Mouse (Mus musculus) midbrain, postnatal 0 days (tissue): ENCODE data around the gene Sipa1l1. TPM values are rescaled to one million over a fixed set of nuclear protein-coding genes. Genes with fewer than 3 reads are reported as not detected.

Experiments used
- ATAC-seq: fragments of 200-750 bp; cut with Nextera tagmentation; 2 replicates; pipeline ENCODE4 v1.8.0; 2017; ENCODE audit warnings: moderate number of reproducible peaks, mild to moderate bottlenecking, moderate TSS enrichment, moderate library complexity; ENCODE audit not compliant: low FRiP score
- DNase-seq: peaks from one replicate; pipeline ENCODE4 v3.0.0-alpha.2; 2015; ENCODE audit warnings: low spot score
- H3K27ac ChIP-seq: fragments of 300-500 bp; sonication (generic); 2 replicates; pipeline ENCODE4 v1.5.1; 2014; ENCODE audit warnings: low read depth, mild to moderate bottlenecking, low read length, mixed read lengths
- H3K27me3 ChIP-seq: fragments of 300-500 bp; sonication (generic); 2 replicates; pipeline ENCODE4 v1.6.1; 2014; ENCODE audit warnings: low read length, control low read depth, mixed read lengths; ENCODE audit not compliant: insufficient read depth
- H3K36me3 ChIP-seq: fragments of 300-500 bp; sonication (generic); 2 replicates; pipeline ENCODE4 v1.6.1; 2014; ENCODE audit warnings: low read length, control low read depth, mixed read lengths; ENCODE audit not compliant: insufficient read depth
- H3K4me1 ChIP-seq: fragments of 300-500 bp; sonication (generic); 2 replicates; pipeline ENCODE4 v1.6.1; 2014; ENCODE audit warnings: mild to moderate bottlenecking, control low read depth, antibody characterized with exemption, low read length, mixed read lengths; ENCODE audit not compliant: insufficient read depth
- H3K4me2 ChIP-seq: fragments of 300-500 bp; sonication (generic); 2 replicates; pipeline ENCODE4 v1.6.1; 2014; ENCODE audit warnings: low read depth, mild to moderate bottlenecking, low read length, mixed read lengths; ENCODE audit not compliant: poor library complexity, severe bottlenecking
- H3K4me3 ChIP-seq: fragments of 300-500 bp; sonication (generic); 2 replicates; pipeline ENCODE4 v1.5.1; 2014; ENCODE audit warnings: low read depth, mild to moderate bottlenecking, low read length, moderate library complexity
- H3K9ac ChIP-seq: fragments of 300-500 bp; sonication (generic); replicated peaks from 2 replicates; pipeline ENCODE4 v1.6.1; 2014; ENCODE audit warnings: mild to moderate bottlenecking, low read length, moderate library complexity, mixed read lengths; ENCODE audit not compliant: poor library complexity, severe bottlenecking
- H3K9me3 ChIP-seq: fragments of 300-500 bp; sonication (generic); 2 replicates; pipeline ENCODE4 v1.6.1; 2016; ENCODE audit warnings: low read length, control low read depth
- CTCF ChIP-seq: IDR thresholded peaks from 2 replicates; pipeline ENCODE4 v1.5.1; 2016; ENCODE audit warnings: antibody characterized with exemption, mild to moderate bottlenecking
- WGBS: fragments of 180-500 bp; shearing (Covaris S2); extraction: QIAGEN DNeasy Blood & Tissue Kit; methylation state at CpG from one replicate; pipeline ENCODE4 v1.1.7; 2014; 5-methylcytosine and 5-hydroxymethylcytosine counted together
- polyA plus RNA-seq: library from polyadenylated mRNA; unstranded; fragments of >200 nt; fragmentation: Nextera tagmentation; extraction: Ambion mirVana; gene quantifications from 2 replicates; pipeline ENCODE4 v1.2.1, GENCODE M21; 2015
- total RNA-seq: library from RNA; depleted of rRNA; stranded (reverse); fragments of >200 nt; gene quantifications from 2 replicates; pipeline ENCODE4 v1.2.3, GENCODE M21; 2014

Gene Sipa1l1
- total and polyA plus RNA-seq, 2 experiments from 2014 or later: 7.1 to 22.2 TPM

GRCm38 (mm10) chr12:82366754-82367153, 197.6 kb downstream of the Sipa1l1 start:
- TF ChIP-seq CTCF: no peak
- Histone ChIP-seq H3K27ac (no peak overlapping the region), H3K4me1 (0 out of 2 replicates have a peak, but pooled peaks cover 4% of the 10 kb centered on the region), H3K27me3 (no peaks in the 10 kb centered on the region), H3K9me3 (no peaks in the 10 kb centered on the region), H3K4me2 (no peak overlapping the region), H3K9ac (no peak overlapping the region), H3K36me3 (no peaks in the 10 kb centered on the region), H3K4me3 (no peak overlapping the region)
- no peak for DNase-seq
- no peak for ATAC-seq
- WGBS: 93% methylated on average over 6 of the region's 6 CpGs

- H3K4me1 ChIP-seq: 0 out of 2 replicates have a peak, but pooled peaks cover 4% of the 10 kb centered on the region
- no peaks in the 10 kb centered on the region for H3K9me3 ChIP-seq
- DNase-seq (no peak), ATAC-seq (no peak)
- no peak overlapping the region for H3K4me3 ChIP-seq
- TF ChIP-seq CTCF: no peak
- no peak overlapping the region for H3K9ac ChIP-seq
- H3K27ac ChIP-seq: no peak overlapping the region
- 93% methylated on average over 2 of the region's 2 CpGs for WGBS
- H3K4me2 ChIP-seq: no peak overlapping the region
- no peaks in the 10 kb centered on the region for H3K27me3 ChIP-seq
- H3K36me3 ChIP-seq: no peaks in the 10 kb centered on the region
Observed at GRCm38 (mm10) chr12:82367345-82367744, 198.2 kb downstream of the Sipa1l1 start.

GRCm38 (mm10) chr12:82367986-82368385, 198.9 kb downstream of the Sipa1l1 start:
- Histone ChIP-seq H3K36me3 (no peaks in the 10 kb centered on the region), H3K4me2 (no peak overlapping the region), H3K27me3 (no peaks in the 10 kb centered on the region), H3K9ac (no peak overlapping the region), H3K4me1 (0 out of 2 replicates have a peak, but pooled peaks cover 4% of the 10 kb centered on the region), H3K9me3 (no peaks in the 10 kb centered on the region), H3K4me3 (no peak overlapping the region), H3K27ac (no peak overlapping the region)
- DNase-seq (no peak), ATAC-seq (no peak)
- TF ChIP-seq CTCF: no peak
- WGBS: 96% methylated on average over 3 of the region's 3 CpGs

- Histone ChIP-seq H3K4me2 (no peak overlapping the region), H3K27me3 (no peaks in the 10 kb centered on the region), H3K9me3 (no peaks in the 10 kb centered on the region), H3K9ac (no peak overlapping the region), H3K4me3 (no peak overlapping the region), H3K4me1 (0 out of 2 replicates have a peak, but pooled peaks cover 4% of the 10 kb centered on the region), H3K36me3 (no peaks in the 10 kb centered on the region), H3K27ac (no peak overlapping the region)
- peak; percentile 26 for DNase-seq
- 27% methylated on average over 5 of the region's 5 CpGs for WGBS
- no peak for TF ChIP-seq CTCF
- ATAC-seq: no peak
Observed at GRCm38 (mm10) chr12:82369402-82370160, 200.5 kb downstream of the Sipa1l1 start.

- ATAC-seq (no peak), DNase-seq (no peak)
- 72% methylated on average over 3 of the region's 3 CpGs for WGBS
- no peak for TF ChIP-seq CTCF
- no peaks in the 10 kb centered on the region for H3K9me3 ChIP-seq
- H3K36me3 ChIP-seq: no peaks in the 10 kb centered on the region
- no peak overlapping the region for H3K4me2 ChIP-seq
- 0 out of 2 replicates have a peak, but pooled peaks cover 4% of the 10 kb centered on the region for H3K4me1 ChIP-seq
- H3K27ac ChIP-seq: no peak overlapping the region
- H3K27me3 ChIP-seq: no peaks in the 10 kb centered on the region
- H3K9ac ChIP-seq: no peak overlapping the region
- H3K4me3 ChIP-seq: no peak overlapping the region
Observed at GRCm38 (mm10) chr12:82371266-82371665, 202.1 kb downstream of the Sipa1l1 start.

- H3K27me3 ChIP-seq: no peaks in the 10 kb centered on the region
- H3K4me2 ChIP-seq: no peak overlapping the region
- TF ChIP-seq CTCF: no peak
Observed at GRCm38 (mm10) chr12:82374020-82374419, 204.9 kb downstream of the Sipa1l1 start.

More at GRCm38 (mm10) chr12:82374020-82374419, 204.9 kb downstream of the Sipa1l1 start:
- H3K27ac ChIP-seq: 0 out of 2 replicates have a peak overlapping the region, but pooled peaks have one; percentile 6
- no peak overlapping the region for H3K9ac ChIP-seq
- H3K9me3 ChIP-seq: no peaks in the 10 kb centered on the region
- H3K36me3 ChIP-seq: no peaks in the 10 kb centered on the region
- H3K4me3 ChIP-seq: no peak overlapping the region
- DNase-seq: peak; percentile 61
- 0 out of 2 replicates have a peak, but pooled peaks cover 4% of the 10 kb centered on the region for H3K4me1 ChIP-seq
- ATAC-seq: no peak
